Mouse (Mus musculus): ENCODE measurements around the gene Pparg. TPM values are rescaled to one million over a fixed set of nuclear protein-coding genes. Genes with fewer than 3 reads are reported as not detected.

The Pparg gene
- polyA plus RNA-seq, 1 experiment = 9.0 TPM

DNA sequence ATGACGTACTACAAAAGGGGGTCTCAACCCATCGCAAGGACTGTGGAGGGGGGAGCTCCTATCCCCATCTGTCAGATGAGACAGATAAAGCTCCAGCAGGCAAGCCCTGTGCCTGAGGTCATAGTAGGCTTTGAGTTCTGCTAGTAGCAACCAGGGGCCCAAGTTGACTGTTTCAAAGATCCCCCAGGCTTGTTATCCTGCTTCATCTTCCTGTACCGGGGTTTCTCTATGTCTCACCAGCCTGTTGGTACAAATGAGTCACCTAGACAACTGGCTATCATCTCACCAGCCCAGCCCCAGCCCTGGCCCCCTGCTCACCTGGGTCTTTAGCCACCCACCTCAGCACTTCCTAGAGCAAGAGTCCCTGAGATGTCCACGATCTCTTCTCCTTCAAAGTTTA lies 167.6 kb downstream of the Pparg start:
- H3K27ac ChIP-seq (ENCODE audit: insufficient read depth, low read length) = no peak overlapping the region
- no peak overlapping the region for H3K4me3 ChIP-seq (ENCODE audit: insufficient read depth, low read length)
- H3K4me1 ChIP-seq (ENCODE audit: control insufficient read depth, insufficient read depth, low read length) = peaks cover 1% of the 10 kb centered on the region; the same call in 1 of the 2 replicates
- TF ChIP-seq CTCF (IDR thresholded peaks at IDR 0.05; ENCODE audit: extremely low read depth, insufficient read depth, low read length) (no peak), POLR2A (IDR thresholded peaks at IDR 0.05; ENCODE audit: extremely low read depth, insufficient read depth, low read length) (no peak)

DNA sequence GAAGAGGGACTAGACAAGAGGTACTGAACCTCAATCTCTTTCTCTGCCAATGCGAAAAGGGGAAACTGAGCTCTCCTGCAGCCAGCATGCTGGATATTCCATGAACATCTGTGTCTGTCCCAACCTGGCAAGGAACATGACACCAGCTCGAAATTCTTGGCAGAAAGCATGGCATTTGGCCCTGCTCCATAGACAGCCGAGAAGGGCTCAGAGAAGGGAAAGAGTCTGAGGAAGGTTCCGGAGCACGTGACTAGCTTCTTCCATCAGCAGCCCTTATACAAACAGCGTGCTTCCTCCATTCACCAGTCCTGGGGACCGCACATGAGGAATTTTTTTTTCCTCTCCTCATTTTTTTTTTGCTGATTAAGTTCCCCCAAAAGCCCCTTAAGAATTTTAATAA lies 173.9 kb downstream of the Pparg start:
- H3K27ac ChIP-seq (ENCODE audit: insufficient read depth, low read length) = no peak overlapping the region
- no peak overlapping the region for H3K4me3 ChIP-seq (ENCODE audit: insufficient read depth, low read length)
- H3K4me1 ChIP-seq (ENCODE audit: control insufficient read depth, insufficient read depth, low read length) = no peaks in the 10 kb centered on the region
- TF ChIP-seq CTCF (IDR thresholded peaks at IDR 0.05; ENCODE audit: extremely low read depth, insufficient read depth, low read length) (no peak), POLR2A (IDR thresholded peaks at IDR 0.05; ENCODE audit: extremely low read depth, insufficient read depth, low read length) (no peak)

DNA sequence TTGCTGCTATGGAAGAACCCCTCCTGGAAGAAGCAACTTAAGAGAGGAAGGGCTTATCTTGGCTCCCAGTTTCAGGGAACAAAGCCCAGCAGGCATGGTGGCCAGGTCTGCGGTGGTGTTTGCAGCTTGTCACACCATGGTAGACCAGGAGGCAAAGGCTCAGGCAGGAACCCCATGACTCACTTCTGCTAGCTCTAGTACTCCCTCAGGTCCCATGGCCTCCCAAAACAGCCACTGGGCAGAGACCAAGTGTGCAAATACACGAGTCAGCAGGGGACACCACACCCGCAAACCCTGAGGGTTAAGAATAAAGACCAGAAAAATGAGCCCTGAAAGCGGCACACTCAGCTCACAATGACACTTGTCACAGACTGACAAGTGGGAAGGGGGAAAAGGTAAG lies 175.4 kb downstream of the Pparg start:
- H3K27ac ChIP-seq (ENCODE audit: insufficient read depth, low read length) = no peak overlapping the region
- TF ChIP-seq CTCF (IDR thresholded peaks at IDR 0.05; ENCODE audit: extremely low read depth, insufficient read depth, low read length) (no peak), POLR2A (IDR thresholded peaks at IDR 0.05; ENCODE audit: extremely low read depth, insufficient read depth, low read length) (no peak)
- H3K4me3 ChIP-seq (ENCODE audit: insufficient read depth, low read length) = no peak overlapping the region
- H3K4me1 ChIP-seq (ENCODE audit: control insufficient read depth, insufficient read depth, low read length) = no peaks in the 10 kb centered on the region

DNA sequence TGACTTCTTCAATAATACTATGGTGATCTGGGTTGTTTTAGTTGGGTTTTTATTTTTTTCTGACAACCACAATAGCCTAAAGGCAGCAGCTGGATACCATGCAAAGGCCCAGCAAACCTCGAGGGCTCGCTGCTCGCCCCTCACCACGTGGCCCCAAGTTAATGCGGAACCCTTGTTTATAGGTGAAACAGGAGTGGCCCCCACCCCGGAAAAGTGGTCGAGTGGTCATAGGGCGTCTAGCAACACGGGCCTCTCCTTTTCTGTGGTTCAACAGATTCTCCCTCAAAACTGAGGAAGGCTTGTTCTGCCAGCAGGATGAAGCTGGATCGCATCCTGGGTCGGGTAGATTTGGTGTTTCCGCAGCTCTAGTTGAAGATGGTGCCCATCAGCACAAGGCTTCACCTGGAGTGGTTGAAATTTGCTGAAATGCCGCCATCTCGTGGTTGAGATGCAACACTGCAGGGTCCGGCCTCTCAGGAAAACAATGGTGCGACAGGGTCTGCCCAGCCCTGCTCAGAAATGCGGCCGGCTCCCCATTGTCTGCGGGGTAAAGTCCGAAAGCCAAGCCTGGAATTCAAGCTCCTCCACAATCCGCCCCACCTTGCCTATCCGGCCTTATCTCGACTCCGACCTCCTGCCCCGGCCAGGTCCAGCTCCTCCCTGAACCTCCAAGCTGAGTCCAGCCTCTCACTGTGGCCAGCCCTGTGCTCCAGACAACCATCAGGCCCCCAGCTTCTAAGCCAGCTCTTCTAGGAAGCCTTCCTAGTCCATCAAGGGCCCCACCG lies 178.1 kb downstream of the Pparg start:
- no peak overlapping the region for H3K27ac ChIP-seq (ENCODE audit: insufficient read depth, low read length)
- 0 out of 2 replicates have a peak overlapping the region, but pooled peaks have one; percentile 7 for H3K4me3 ChIP-seq (ENCODE audit: insufficient read depth, low read length)
- no peaks in the 10 kb centered on the region for H3K4me1 ChIP-seq (ENCODE audit: control insufficient read depth, insufficient read depth, low read length)
- no peak for TF ChIP-seq POLR2A (IDR thresholded peaks at IDR 0.05; ENCODE audit: extremely low read depth, insufficient read depth, low read length)
- TF ChIP-seq CTCF (IDR thresholded peaks at IDR 0.05; ENCODE audit: extremely low read depth, insufficient read depth, low read length) = peak; percentile 94

Other genes starting within 250 kb of the Pparg start
- gene Syn2, start 226.0 kb upstream of the Pparg start, polyA plus RNA-seq (2012; rRNA removed) = 366 and 381 TPM in 2 replicates
- gene Gm17482, start 133.6 kb upstream of the Pparg start, polyA plus RNA-seq (2012; rRNA removed) = not detected in 2 replicates
- 30.4 and 31.4 TPM in 2 replicates for gene Timp4, start 108.7 kb upstream of the Pparg start, polyA plus RNA-seq (2012; rRNA removed)
- 20.4 and 21.4 TPM in 2 replicates for gene Tsen2, start 183.7 kb downstream of the Pparg start, polyA plus RNA-seq (2012; rRNA removed)
- 0.23 TPM in 1 of 2 replicates, not detected in the other for gene Mkrn2os, start 231.6 kb downstream of the Pparg start, polyA plus RNA-seq (2012; rRNA removed)
- 24.5 and 27.1 TPM in 2 replicates for gene Mkrn2, start 241.0 kb downstream of the Pparg start, polyA plus RNA-seq (2012; rRNA removed)